Mouse (Mus musculus) gastrocnemius, postnatal 10 days (tissue): ENCODE data around the gene Gm128. TPM values are rescaled to one million over a fixed set of nuclear protein-coding genes. Genes with fewer than 3 reads are reported as not detected.
A peak's percentile ranks its signal among the peaks of the same experiment; 100 is the strongest.

Experiments used
- DNase-seq: peaks from one replicate; pipeline ENCODE4 v3.0.0; 2021; ENCODE audit warnings: mixed read lengths
- total RNA-seq, 2 experiments: library from RNA; stranded (reverse); gene quantifications; 2 replicates each; pipeline ENCODE4 v1.2.3; 2021

Gene Gm128
- total RNA-seq, 2 experiments from 2014 or later: 0.20 TPM; not detected in 1

DNA sequence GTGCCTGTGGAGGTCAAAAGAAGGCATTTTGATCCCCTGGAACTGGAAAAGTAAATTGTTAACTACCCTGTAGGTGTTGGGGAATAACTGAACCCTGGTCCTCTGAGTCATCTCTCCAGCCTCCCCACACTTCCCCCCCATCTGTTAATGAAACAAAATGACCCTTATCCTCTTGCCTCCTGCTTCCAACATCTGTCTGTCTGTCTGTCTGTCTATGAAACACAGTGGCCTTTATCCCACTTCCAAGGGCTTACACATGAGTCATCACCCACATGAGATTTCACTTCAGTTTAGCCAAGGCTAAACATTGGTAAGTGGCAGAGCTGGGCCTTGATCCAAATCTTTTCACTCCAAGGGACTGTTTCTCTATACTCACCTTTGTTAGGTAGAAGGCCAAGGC is 26.5 kb upstream of the Gm128 start:
- DNase-seq: no peak

DNA sequence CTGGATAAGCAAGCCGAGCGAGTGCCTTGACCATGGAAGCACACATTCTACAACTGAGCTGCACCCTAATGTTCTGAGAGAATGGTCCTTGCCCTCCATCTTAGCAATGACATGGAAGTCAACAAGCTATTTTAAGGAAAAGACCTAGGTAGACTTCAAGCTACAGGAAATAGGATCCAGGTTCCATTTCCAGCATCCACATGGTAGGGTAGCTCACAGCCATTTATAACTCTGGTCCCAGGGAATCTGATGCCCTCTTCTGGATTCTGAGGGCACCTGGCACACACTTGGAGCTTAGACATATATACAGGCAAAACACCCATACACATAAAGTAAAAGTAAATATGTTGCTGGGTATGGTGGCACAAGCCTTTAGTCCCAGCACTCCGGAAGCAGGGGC is 24.7 kb upstream of the Gm128 start:
- no peak for DNase-seq

GRCm38 (mm10) chr3:95264724-95265123 is 23.3 kb upstream of the Gm128 start:
- no peak for DNase-seq

DNA sequence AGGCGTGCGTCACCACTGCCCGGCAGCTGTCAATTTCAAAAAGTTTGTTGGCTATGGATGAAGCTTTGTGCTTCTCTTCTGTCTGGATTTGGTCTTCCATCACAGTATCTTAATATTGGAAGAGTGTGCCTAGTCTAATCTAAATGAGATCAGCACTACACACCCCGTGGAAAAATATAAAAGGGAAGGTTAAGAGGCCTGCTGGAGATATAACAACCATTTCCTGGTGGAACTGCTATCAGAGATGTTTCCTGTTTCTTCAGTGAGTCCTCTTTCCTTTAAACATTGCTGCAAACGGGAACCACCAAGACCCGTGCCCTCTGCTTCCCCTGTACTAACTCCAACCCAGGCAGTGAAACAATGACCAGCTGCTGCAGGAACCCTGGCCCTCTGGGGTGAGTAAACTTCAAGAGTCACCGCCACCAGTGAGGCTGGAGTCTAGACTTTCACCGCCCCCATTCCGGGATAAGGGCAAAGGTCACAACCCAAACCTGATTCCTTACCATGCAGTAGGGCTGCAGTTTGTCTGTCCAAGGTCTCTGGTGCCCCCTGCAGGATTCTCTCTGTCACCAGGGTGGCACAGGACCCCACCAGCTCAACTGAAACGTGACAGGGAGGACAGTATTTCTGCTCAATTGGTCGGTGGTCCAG is 21.8 kb upstream of the Gm128 start:
- peak; percentile 72 for DNase-seq

- DNase-seq: no peak
Observed at GRCm38 (mm10) chr3:95261975-95262374, 20.6 kb upstream of the Gm128 start.

- DNase-seq: no peak
Observed at GRCm38 (mm10) chr3:95256931-95257330, 15.5 kb upstream of the Gm128 start.

GRCm38 (mm10) chr3:95250783-95251424 is 9.5 kb upstream of the Gm128 start, which contains the start of gene Bnipl:
Gene Bnipl, minus strand, starts transcription at chr3:95251193.
- DNase-seq: no peak

- DNase-seq: no peak
Observed at GRCm38 (mm10) chr3:95250361-95250760, 9.0 kb upstream of the Gm128 start.

DNA sequence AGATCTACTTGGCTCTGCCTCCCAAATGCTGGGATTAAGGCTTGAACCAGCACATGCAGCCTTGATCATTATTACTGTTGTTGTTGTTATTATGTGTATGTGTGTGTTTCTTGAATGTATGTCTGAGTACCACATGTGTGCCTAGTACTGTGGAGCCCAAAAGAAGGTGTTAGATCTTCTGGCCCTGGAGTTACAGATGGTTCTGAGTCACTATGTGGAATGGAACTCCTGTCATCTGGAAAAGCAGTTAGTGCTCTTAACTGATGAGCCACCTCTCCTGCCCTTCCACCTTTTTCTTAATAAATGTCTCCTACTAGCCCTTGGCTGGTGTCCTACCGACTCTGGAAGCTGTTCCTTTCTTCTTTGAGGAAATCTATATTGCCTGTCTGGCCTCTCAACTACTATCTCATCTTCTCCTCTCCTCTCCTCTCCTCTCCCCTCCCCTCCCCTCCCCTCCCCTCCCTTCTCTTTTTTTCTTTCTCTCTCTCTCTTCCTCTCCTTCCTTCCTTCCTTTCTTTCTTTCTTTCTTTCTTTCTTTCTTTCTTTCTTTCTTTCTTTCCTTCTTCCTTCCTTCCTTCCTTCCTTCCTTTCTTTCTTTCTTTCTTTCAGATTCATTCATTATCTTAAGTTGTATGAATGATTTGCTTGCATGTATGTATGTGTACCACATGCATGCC is 6.4 kb upstream of the Gm128 start:
- no peak for DNase-seq

GRCm38 (mm10) chr3:95246465-95247231 is 5.2 kb upstream of the Gm128 start:
- peak; percentile 20 for DNase-seq

- no peak for DNase-seq
Observed at GRCm38 (mm10) chr3:95243086-95243485, 1.7 kb upstream of the Gm128 start.

GRCm38 (mm10) chr3:95240900-95241299 is 498 bp downstream of the Gm128 start:
- DNase-seq: no peak

- no peak for DNase-seq
Observed at GRCm38 (mm10) chr3:95239971-95240370, 1.4 kb downstream of the Gm128 start.

GRCm38 (mm10) chr3:95239022-95239421 is 2.4 kb downstream of the Gm128 start:
- DNase-seq: no peak

DNA sequence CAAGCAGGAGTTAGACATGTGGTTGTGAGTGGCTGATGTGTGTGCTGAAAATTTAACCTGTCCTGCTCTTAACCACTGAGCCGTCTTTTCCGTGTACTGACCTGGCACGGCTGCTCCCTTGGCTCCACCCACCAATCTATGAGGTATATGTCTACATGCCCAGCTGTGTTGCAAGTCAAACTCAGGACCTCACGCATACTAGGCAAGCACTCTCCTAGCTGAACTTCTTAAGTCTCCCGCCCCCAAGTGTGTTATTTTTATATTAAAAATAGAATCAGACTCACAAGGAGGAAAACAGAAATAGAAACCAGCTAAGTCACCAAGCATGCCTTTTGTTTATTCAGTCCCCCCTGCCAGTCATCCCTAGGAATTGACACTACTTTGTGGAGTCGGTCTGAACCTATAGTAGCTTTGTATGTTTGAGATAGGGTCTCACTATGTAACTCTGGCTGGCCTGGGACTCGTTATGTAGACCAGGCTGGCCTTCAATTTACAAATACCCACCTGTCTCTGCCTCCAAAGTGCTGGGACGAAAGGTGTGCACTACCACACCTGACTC is 3.8 kb downstream of the Gm128 start:
- no peak for DNase-seq

GRCm38 (mm10) chr3:95235386-95236301 is 5.8 kb downstream of the Gm128 start:
- DNase-seq: no peak

- no peak for DNase-seq
Observed at GRCm38 (mm10) chr3:95233303-95233980, 8.0 kb downstream of the Gm128 start.

GRCm38 (mm10) chr3:95232771-95233170 is 8.6 kb downstream of the Gm128 start:
- no peak for DNase-seq

GRCm38 (mm10) chr3:95231298-95232221 is 9.8 kb downstream of the Gm128 start, which contains the start of gene Mllt11:
Gene Mllt11, minus strand, starts transcription at chr3:95232171.
- no peak for DNase-seq
